Mouse (Mus musculus): ENCODE measurements around the gene Il18.

- TF ChIP-seq GATA1 (IDR thresholded peaks at IDR 0.05; ENCODE audit: borderline replicate concordance, low read length) (no peak), CTCF (IDR thresholded peaks at IDR 0.05; ENCODE audit: low read depth, low read length) (no peak), GATA2 (IDR thresholded peaks at IDR 0.05; ENCODE audit: borderline replicate concordance, low read depth, low read length) (no peak), POLR2AphosphoS5 (IDR thresholded peaks at IDR 0.05; ENCODE audit: insufficient replicate concordance, low read depth, low read length) (no peak)
These were observed 2.4 kb upstream of the Il18 start for GRCm38 (mm10) chr9:50552206-50552605.
